Mouse (Mus musculus) midbrain, embryonic 12.5 days (tissue): ENCODE results near the gene Gm3776. TPM values are rescaled to one million over a fixed set of nuclear protein-coding genes. Genes with fewer than 3 reads are reported as not detected.
"Not testable (repeated sequence)": the region's sequence is repeated elsewhere in the genome, so short reads cannot be mapped to it uniquely, and the experiment has no call there.

Experiments used
- ATAC-seq: fragments of 200-750 bp; cut with Nextera tagmentation; 2 replicates; pipeline ENCODE4 v1.8.0; 2017; ENCODE audit warnings: low read depth, moderate TSS enrichment, moderate library complexity; ENCODE audit not compliant: low FRiP score
- H3K27ac ChIP-seq: fragments of 300-500 bp; sonication (generic); replicated peaks from 2 replicates; pipeline ENCODE4 v1.5.1; 2016; ENCODE audit warnings: mild to moderate bottlenecking
- H3K27me3 ChIP-seq: fragments of 300-500 bp; sonication (generic); 2 replicates; pipeline ENCODE4 v1.6.1; 2016; ENCODE audit warnings: mild to moderate bottlenecking
- H3K36me3 ChIP-seq: fragments of 300-500 bp; sonication (generic); 2 replicates; pipeline ENCODE4 v1.6.1; 2016
- H3K4me1 ChIP-seq: fragments of 300-500 bp; sonication (generic); 2 replicates; pipeline ENCODE4 v1.6.1; 2016
- H3K4me2 ChIP-seq: fragments of 300-500 bp; sonication (generic); replicated peaks from 2 replicates; pipeline ENCODE4 v1.6.1; 2016; ENCODE audit warnings: mild to moderate bottlenecking, moderate library complexity
- H3K4me3 ChIP-seq: fragments of 300-500 bp; sonication (generic); 2 replicates; pipeline ENCODE4 v1.5.1; 2016; ENCODE audit warnings: mild to moderate bottlenecking
- H3K9ac ChIP-seq: fragments of 300-500 bp; sonication (generic); replicated peaks from 2 replicates; pipeline ENCODE4 v1.6.1; 2016; ENCODE audit warnings: mild to moderate bottlenecking, moderate library complexity
- H3K9me3 ChIP-seq: fragments of 300-500 bp; sonication (generic); 2 replicates; pipeline ENCODE4 v1.6.1; 2016; ENCODE audit warnings: mild to moderate bottlenecking
- WGBS: fragments of 180-500 bp; shearing (Covaris S2); methylation state at CpG from one replicate; pipeline ENCODE4 v1.1.7; 2016; 5-methylcytosine and 5-hydroxymethylcytosine counted together
- polyA plus RNA-seq: library from polyadenylated mRNA; unstranded; fragments of >200 nt; fragmentation: Nextera tagmentation; extraction: Ambion mirVana; gene quantifications from 2 replicates; pipeline ENCODE4 v1.2.1, GENCODE M21; 2016

Gm3776 gene
- polyA plus RNA-seq, 1 experiment from 2014 or later, result not detected

DNA sequence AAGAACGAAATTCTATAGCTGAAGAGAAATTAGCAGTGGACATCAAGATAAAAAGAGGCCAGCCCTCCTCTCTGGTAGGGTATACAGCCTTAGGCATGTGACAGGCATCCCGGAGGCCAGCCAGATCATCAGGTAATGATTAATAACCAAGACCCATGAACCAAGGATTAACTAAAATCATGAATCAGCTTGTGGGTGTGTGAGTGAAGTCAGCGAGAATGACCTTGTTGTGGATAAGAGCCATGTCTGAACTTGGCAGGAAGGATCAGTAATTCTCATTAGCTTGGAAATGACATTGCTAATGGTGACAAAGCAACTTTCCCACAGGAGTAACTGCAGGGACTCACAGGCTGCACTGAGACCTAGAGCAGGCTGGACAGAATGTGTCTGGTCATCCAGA lies 27.3 kb upstream of the Gm3776 start:
- not testable (repeated sequence) for H3K4me2 ChIP-seq
- 70% methylated on average over 3 of the region's 3 CpGs for WGBS

DNA sequence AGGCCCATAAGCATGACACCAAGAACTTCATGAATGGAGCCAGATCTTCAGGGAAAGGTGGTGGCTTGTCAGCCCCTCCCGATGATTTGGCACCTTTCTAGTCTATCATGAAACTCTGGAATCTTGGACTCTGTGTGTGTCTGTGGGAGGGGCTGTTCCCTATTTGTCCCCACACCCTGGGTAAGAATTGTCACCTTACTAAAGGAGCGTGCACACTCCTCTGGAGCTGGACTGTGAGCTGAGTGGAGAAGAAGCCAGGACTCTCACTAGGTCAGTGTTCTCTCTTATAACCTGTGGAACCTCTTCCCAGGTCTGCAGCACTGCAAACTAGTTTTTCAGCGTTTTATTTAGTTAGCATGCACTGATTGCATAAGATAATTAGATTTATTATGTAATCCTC lies 26.5 kb upstream of the Gm3776 start, which contains the start of gene Gsta1:
Gene Gsta1, plus strand, starts transcription at position 196 of the 400 bp plus-strand sequence.
- H3K27me3 ChIP-seq, H3K27ac ChIP-seq, ATAC-seq, H3K9me3 ChIP-seq, H3K36me3 ChIP-seq, H3K4me1 ChIP-seq, H3K9ac ChIP-seq, H3K4me2 ChIP-seq, H3K4me3 ChIP-seq: not testable (repeated sequence)
- whole genome bisulfite sequencing, result 90% methylated on average over 3 of the region's 3 CpGs

More for the DNA sequence above, 27.3 kb upstream of the Gm3776 start:
- H3K9me3 ChIP-seq, ATAC-seq, H3K4me1 ChIP-seq, H3K27ac ChIP-seq, H3K9ac ChIP-seq, H3K4me3 ChIP-seq, H3K27me3 ChIP-seq, H3K36me3 ChIP-seq: not testable (repeated sequence)

- H3K27ac ChIP-seq, H3K36me3 ChIP-seq, H3K4me3 ChIP-seq, H3K4me1 ChIP-seq, H3K4me2 ChIP-seq, H3K9ac ChIP-seq, H3K9me3 ChIP-seq, H3K27me3 ChIP-seq: not testable (repeated sequence)
- WGBS, result no CpG with 5 or more reads among the region's 10 CpGs
- peak; percentile 34; the same call in 1 of the 2 replicates for ATAC-seq
These were observed 23.7 kb upstream of the Gm3776 start for GRCm38 (mm10) chr9:78233121-78233695.

GRCm38 (mm10) chr9:78255683-78256470 lies 1.1 kb upstream of the Gm3776 start:
- not testable (repeated sequence) for H3K4me3 ChIP-seq, H3K27ac ChIP-seq, ATAC-seq, H3K4me2 ChIP-seq, H3K9ac ChIP-seq, H3K27me3 ChIP-seq, H3K4me1 ChIP-seq, H3K36me3 ChIP-seq, H3K9me3 ChIP-seq
- 83% methylated on average over 4 of the region's 4 CpGs for WGBS

DNA sequence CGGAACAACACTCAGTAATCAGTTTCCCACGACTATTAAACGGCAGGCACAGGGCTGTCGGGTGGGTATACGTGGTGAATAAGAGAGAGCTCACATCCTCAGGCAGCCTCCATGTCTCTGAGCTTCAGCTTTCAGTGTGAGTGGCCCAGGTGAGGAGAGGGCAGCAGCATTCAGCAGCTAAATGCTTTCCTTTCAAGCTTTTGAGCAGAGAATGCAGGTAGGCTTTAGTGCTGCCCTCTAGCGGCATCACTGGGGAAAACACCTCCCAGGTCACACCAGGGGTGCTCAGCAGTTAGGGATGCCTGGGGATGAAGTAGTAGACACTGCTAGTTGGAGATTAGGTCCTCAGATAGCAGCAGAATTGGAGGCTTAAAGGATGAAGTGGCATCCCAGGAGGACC lies 2.8 kb downstream of the Gm3776 start:
- not testable (repeated sequence) for H3K9me3 ChIP-seq, H3K4me1 ChIP-seq, H3K9ac ChIP-seq, H3K27me3 ChIP-seq, H3K36me3 ChIP-seq, H3K27ac ChIP-seq, H3K4me2 ChIP-seq, H3K4me3 ChIP-seq
- peak; percentile 54; the same call in 1 of the 2 replicates for ATAC-seq
- 0% methylated on average over 1 of the region's 6 CpGs for WGBS

GRCm38 (mm10) chr9:78270945-78271344 lies 14.0 kb downstream of the Gm3776 start:
- H3K36me3 ChIP-seq, H3K27ac ChIP-seq, H3K4me1 ChIP-seq, H3K4me3 ChIP-seq, ATAC-seq, H3K9me3 ChIP-seq, H3K4me2 ChIP-seq, H3K9ac ChIP-seq, H3K27me3 ChIP-seq: not testable (repeated sequence)
- WGBS, result 89% methylated on average over 3 of the region's 3 CpGs

- not testable (repeated sequence) for H3K9ac ChIP-seq, H3K27ac ChIP-seq, H3K9me3 ChIP-seq, H3K4me2 ChIP-seq, H3K36me3 ChIP-seq, H3K4me1 ChIP-seq, ATAC-seq, H3K4me3 ChIP-seq, H3K27me3 ChIP-seq
- 87% methylated on average over 4 of the region's 4 CpGs for WGBS
These were observed 25.2 kb downstream of the Gm3776 start for GRCm38 (mm10) chr9:78282002-78282711.

DNA sequence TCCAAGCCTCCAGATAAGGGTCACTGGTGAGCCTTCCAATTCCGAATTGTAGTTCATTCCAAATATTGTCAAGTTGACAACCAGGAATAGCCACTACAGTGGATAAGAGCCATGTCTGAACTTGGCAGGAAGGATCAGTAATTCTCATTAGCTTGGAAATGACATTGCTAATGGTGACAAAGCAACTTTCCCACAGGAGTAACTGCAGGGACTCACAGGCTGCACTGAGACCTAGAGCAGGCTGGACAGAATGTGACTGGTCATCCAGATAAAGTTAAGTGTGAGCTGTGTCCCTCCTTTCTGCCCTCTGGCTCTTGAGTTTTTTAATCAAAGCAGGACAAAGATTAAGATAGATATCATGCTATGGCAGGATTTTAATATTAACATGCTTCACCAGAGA lies 32.1 kb downstream of the Gm3776 start:
- H3K4me1 ChIP-seq, ATAC-seq, H3K27ac ChIP-seq, H3K9me3 ChIP-seq, H3K4me2 ChIP-seq, H3K9ac ChIP-seq, H3K36me3 ChIP-seq, H3K27me3 ChIP-seq, H3K4me3 ChIP-seq: not testable (repeated sequence)
- WGBS, result 70% methylated on average over 1 of the region's 1 CpGs

DNA sequence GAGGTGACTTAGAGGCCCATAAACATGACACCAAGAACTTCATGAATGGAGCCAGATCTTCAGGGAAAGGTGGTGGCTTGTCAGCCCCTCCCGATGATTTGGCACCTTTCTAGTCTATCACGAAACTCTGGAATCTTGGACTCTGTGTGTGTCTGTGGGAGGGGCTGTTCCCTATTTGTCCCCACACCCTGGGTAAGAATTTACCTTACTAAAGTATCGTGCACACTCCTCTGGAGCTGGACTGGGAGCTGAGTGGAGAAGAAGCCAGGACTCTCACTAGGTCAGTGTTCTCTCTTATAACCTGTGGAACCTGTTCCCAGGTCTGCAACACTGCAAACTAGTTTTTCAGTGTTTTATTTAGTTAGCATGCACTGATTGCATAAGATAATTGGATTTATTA lies 32.8 kb downstream of the Gm3776 start, which contains the start of gene Gm10639:
Gene Gm10639, plus strand, starts transcription at position 201 of the 400 bp plus-strand sequence.
- not testable (repeated sequence) for H3K36me3 ChIP-seq, H3K9me3 ChIP-seq, H3K27me3 ChIP-seq, H3K4me3 ChIP-seq, ATAC-seq, H3K9ac ChIP-seq, H3K4me1 ChIP-seq, H3K4me2 ChIP-seq, H3K27ac ChIP-seq
- WGBS, result 81% methylated on average over 3 of the region's 3 CpGs

DNA sequence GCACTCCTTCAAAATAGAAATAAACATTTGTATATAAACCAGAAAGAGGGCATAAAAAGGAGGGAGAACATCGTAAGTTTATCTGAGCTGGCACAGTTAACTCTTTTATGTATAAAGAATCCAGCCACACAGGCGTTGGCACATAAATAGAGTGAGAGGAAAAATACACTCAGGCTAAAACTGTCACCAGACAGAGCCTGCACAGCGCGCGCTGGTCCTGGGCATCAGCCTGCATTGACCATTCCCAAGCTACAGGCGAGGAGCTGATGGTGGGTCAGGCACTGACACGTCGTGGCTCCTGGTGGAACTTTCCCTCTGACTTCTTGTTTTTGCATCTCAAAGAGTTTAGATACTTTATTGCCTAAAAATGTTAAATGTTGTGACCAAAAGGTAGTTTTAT lies 35.5 kb downstream of the Gm3776 start:
- not testable (repeated sequence) for H3K9me3 ChIP-seq, H3K27me3 ChIP-seq, H3K4me1 ChIP-seq, H3K9ac ChIP-seq, H3K36me3 ChIP-seq, H3K4me2 ChIP-seq, H3K4me3 ChIP-seq, ATAC-seq, H3K27ac ChIP-seq
- 88% methylated on average over 8 of the region's 8 CpGs for WGBS

DNA sequence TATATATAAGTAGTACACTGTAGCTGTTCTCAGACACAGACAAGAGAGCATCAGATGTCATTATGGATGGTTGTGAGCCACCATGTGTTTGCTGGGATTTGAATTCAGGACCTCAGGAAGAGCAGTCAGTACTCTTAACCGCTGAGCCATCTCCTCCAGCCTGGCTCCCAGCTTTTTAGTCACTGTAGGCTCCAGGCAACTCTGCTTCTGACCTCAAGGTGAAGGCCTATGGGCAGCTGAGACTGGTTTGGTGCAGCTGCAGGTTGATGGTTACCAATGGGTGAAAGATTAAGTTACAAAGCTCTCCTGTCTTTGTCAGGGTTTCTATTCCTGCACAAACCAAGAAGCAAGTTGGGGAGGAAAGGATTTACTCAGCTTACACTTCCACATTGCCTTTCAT lies 36.8 kb downstream of the Gm3776 start:
- not testable (repeated sequence) for H3K27me3 ChIP-seq, H3K36me3 ChIP-seq, H3K4me1 ChIP-seq, H3K4me2 ChIP-seq, H3K9ac ChIP-seq, H3K9me3 ChIP-seq, H3K27ac ChIP-seq, ATAC-seq, H3K4me3 ChIP-seq
- 62% methylated on average over 1 of the region's 1 CpGs for WGBS

DNA sequence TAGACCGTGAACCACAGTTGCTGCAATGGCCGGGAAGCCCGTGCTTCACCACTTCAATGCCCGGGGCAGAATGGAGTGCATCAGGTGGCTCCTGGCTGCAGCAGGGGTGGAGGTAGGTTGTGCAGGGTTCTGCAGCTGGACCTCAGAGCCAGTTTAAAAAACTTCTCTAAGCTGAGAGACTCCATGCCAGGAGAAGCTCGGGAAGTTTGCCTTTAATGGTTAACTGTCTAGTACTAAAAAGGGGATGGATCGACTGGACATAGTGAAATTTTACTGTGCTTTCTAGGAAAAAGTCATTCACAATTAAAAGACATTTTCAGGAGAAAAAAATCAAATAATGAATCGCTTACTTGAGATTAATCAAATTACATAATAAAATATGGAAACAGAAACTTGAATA lies 37.9 kb downstream of the Gm3776 start:
- WGBS, result 79% methylated on average over 7 of the region's 7 CpGs
- not testable (repeated sequence) for H3K9me3 ChIP-seq, H3K4me1 ChIP-seq, H3K36me3 ChIP-seq, H3K9ac ChIP-seq, H3K4me2 ChIP-seq, ATAC-seq, H3K27me3 ChIP-seq, H3K4me3 ChIP-seq, H3K27ac ChIP-seq
